Comparison of ENCODE assay signal across 16 mouse cellular contexts in genomic region chr12:84818496-84818895, GRCm38 (mm10). TPM values are rescaled to one million over a fixed set of nuclear protein-coding genes. Genes with fewer than 3 reads are reported as not detected.
DNase-seq lines count a peak whose midpoint lies in the region; ATAC-seq and TF ChIP-seq lines count a peak whose summit lies in the region.
"Had no signal": no experiment of that assay in that cellular context is flagged by ENCODE, and none has a peak within 500 bp of the region (broad histone marks: within the 10 kb centered on the region; RNA-seq: fewer than 3 reads in every experiment).

No protein-coding gene starts in this region.

- H3K4me2 ChIP-seq in intestine, postnatal 0 days (replicated peaks; ENCODE audit: low read depth) = no peak overlapping the region
- H3K4me2 ChIP-seq in intestine, embryonic 16.5 days (ENCODE audit: low read depth, low read length) = no peak overlapping the region
- no peak overlapping the region for H3K4me2 ChIP-seq in liver, embryonic 16.5 days (ENCODE audit: low read depth, low read length)

- ATAC-seq in intestine, postnatal 0 days = no peak
- no peak for ATAC-seq in intestine, embryonic 16.5 days
- 0 out of 2 replicates have a peak, but pooled peaks have one; percentile 35 for ATAC-seq in erythroblast, adult 5-6 weeks (replicated peaks; ENCODE audit: low FRiP score, poor library complexity, severe bottlenecking)
- no peak for ATAC-seq in liver, embryonic 16.5 days (ENCODE audit: low read depth)
- ATAC-seq in frontal cortex, adult (ENCODE audit: low TSS enrichment) = no peak

- no peaks in the 10 kb centered on the region for H3K9me3 ChIP-seq in intestine, postnatal 0 days (ENCODE audit: control insufficient read depth)
- H3K9me3 ChIP-seq in intestine, embryonic 16.5 days (ENCODE audit: control insufficient read depth, low read length) = no peaks in the 10 kb centered on the region
- no peaks in the 10 kb centered on the region for H3K9me3 ChIP-seq in liver, embryonic 16.5 days (replicated peaks; ENCODE audit: control insufficient read depth, low read length)
- H3K9me3 ChIP-seq: megakaryocyte, embryonic 14.5 days had no signal

- H3K4me3 ChIP-seq in intestine, postnatal 0 days (ENCODE audit: low read depth, low read length) = no peak overlapping the region
- H3K4me3 ChIP-seq in intestine, embryonic 16.5 days (ENCODE audit: low read length) = no peak overlapping the region
- H3K4me3 ChIP-seq in liver, embryonic 16.5 days (ENCODE audit: low read depth, low read length) = no peak overlapping the region
- H3K4me3 ChIP-seq: megakaryocyte, embryonic 14.5 days had no signal

- H3K27me3 ChIP-seq in intestine, postnatal 0 days (replicated peaks; ENCODE audit: control insufficient read depth, insufficient read depth, low read length) = no peaks in the 10 kb centered on the region
- H3K27me3 ChIP-seq in intestine, embryonic 16.5 days (replicated peaks; ENCODE audit: control insufficient read depth, insufficient read depth, low read length) = no peaks in the 10 kb centered on the region
- H3K27me3 ChIP-seq in liver, embryonic 16.5 days (ENCODE audit: control insufficient read depth, insufficient read depth, low read depth, low read length) = no peaks in the 10 kb centered on the region
- H3K27me3 ChIP-seq: megakaryocyte, embryonic 14.5 days had no signal

- H3K4me1 ChIP-seq in intestine, postnatal 0 days (replicated peaks; ENCODE audit: control insufficient read depth, insufficient read depth, low read length) = no peaks in the 10 kb centered on the region
- no peaks in the 10 kb centered on the region for H3K4me1 ChIP-seq in intestine, embryonic 16.5 days (ENCODE audit: control insufficient read depth, insufficient read depth, low read length)
- peaks cover 18% of the 10 kb centered on the region for H3K4me1 ChIP-seq in liver, embryonic 16.5 days (ENCODE audit: control insufficient read depth, low read depth, low read length)

- TF ChIP-seq CTCF in intestine, postnatal 0 days (IDR thresholded peaks at IDR 0.05; ENCODE audit: low read depth) = peak; percentile 27; the same call in 1 of the 2 replicates

- 69% methylated on average over 4 of the region's 4 CpGs for WGBS in intestine, postnatal 0 days
- WGBS in intestine, embryonic 16.5 days = 71% methylated on average over 4 of the region's 4 CpGs
- 54% methylated on average over 4 of the region's 4 CpGs for WGBS in liver, embryonic 16.5 days (ENCODE audit: insufficient replicate concordance)

- H3K36me3 ChIP-seq in intestine, postnatal 0 days (ENCODE audit: control insufficient read depth, insufficient read depth) = no peaks in the 10 kb centered on the region
- no peaks in the 10 kb centered on the region for H3K36me3 ChIP-seq in intestine, embryonic 16.5 days (ENCODE audit: control insufficient read depth, insufficient read depth, low read length)
- H3K36me3 ChIP-seq in liver, embryonic 16.5 days (ENCODE audit: control insufficient read depth, insufficient read depth) = no peaks in the 10 kb centered on the region

- DNase-seq in ES-CJ7 (ENCODE audit: low read depth, low spot score) = peak; percentile 45
- DNase-seq in urinary bladder, postnatal 10 days (ENCODE audit: low spot score) = no peak
- DNase-seq in left cerebral cortex, adult 8-10 months (ENCODE audit: low spot score in 2 of 2) = no peak
- DNase-seq: adrenal gland, postnatal 36 days; gastrocnemius, postnatal 36 days; kidney, postnatal 36 days; right cerebral cortex, postnatal 25 days; thymus, postnatal 25 days had no signal

- no peak overlapping the region for H3K27ac ChIP-seq in intestine, postnatal 0 days (ENCODE audit: low read depth, low read length)
- H3K27ac ChIP-seq in intestine, embryonic 16.5 days (ENCODE audit: low read length) = no peak overlapping the region
- peak overlapping the region; percentile 91 for H3K27ac ChIP-seq in liver, embryonic 16.5 days (ENCODE audit: low read length)

- no peak overlapping the region for H3K9ac ChIP-seq in intestine, postnatal 0 days (ENCODE audit: low read depth, low read length)
- H3K9ac ChIP-seq in intestine, embryonic 16.5 days (ENCODE audit: low read depth, low read length) = no peak overlapping the region
- no peak overlapping the region for H3K9ac ChIP-seq in liver, embryonic 16.5 days (ENCODE audit: low read depth, low read length)

RNA-seq across cellular contexts. Expression of gene Isca2, which starts 45.4 kb away (rescaled TPM):
- polyA plus RNA-seq in intestine, postnatal 0 days (2015; fragmentation: Nextera tagmentation; extraction: Ambion mirVana) = 104 and 119 TPM in 2 replicates
- polyA plus RNA-seq in intestine, embryonic 16.5 days (2015; fragmentation: Nextera tagmentation; extraction: Ambion mirVana) = 142 and 150 TPM in 2 replicates
- 94.7 and 120 TPM in 2 replicates for total RNA-seq in erythroblast, adult 5-6 weeks (2015; ENCODE audit: low replicate concordance)
- 35.5 and 49.8 TPM in 2 replicates for total RNA-seq in erythroblast, adult 5-6 weeks (2017; ENCODE audit: low replicate concordance)
- 94.7 and 96.2 TPM in 2 replicates for polyA plus RNA-seq in liver, embryonic 16.5 days (2015; fragmentation: Nextera tagmentation; extraction: Ambion mirVana)
- 10 to 100 TPM; 52.3 to 66.3 (median 60.8) TPM for total RNA-seq in left cerebral cortex, adult 8-10 months (2022)

RNA-seq across cellular contexts. Expression of gene Npc2, which starts 45.5 kb away (rescaled TPM):
- polyA plus RNA-seq in intestine, postnatal 0 days (2015; fragmentation: Nextera tagmentation; extraction: Ambion mirVana) = 100 and 107 TPM in 2 replicates
- 88.4 and 93.4 TPM in 2 replicates for polyA plus RNA-seq in intestine, embryonic 16.5 days (2015; fragmentation: Nextera tagmentation; extraction: Ambion mirVana)
- total RNA-seq in erythroblast, adult 5-6 weeks (2015; ENCODE audit: low replicate concordance) = 37.2 and 37.7 TPM in 2 replicates
- 26.9 and 30.6 TPM in 2 replicates for total RNA-seq in erythroblast, adult 5-6 weeks (2017; ENCODE audit: low replicate concordance)
- 26.9 and 27.9 TPM in 2 replicates for polyA plus RNA-seq in liver, embryonic 16.5 days (2015; fragmentation: Nextera tagmentation; extraction: Ambion mirVana)
- total RNA-seq in left cerebral cortex, adult 8-10 months (2022) = 10 to 100 TPM; 30.5 to 57.3 (median 41.3) TPM

RNA-seq across cellular contexts. Expression of gene Ltbp2, which starts 57.8 kb away (rescaled TPM):
- polyA plus RNA-seq in intestine, postnatal 0 days (2015; fragmentation: Nextera tagmentation; extraction: Ambion mirVana) = 0.87 and 1.0 TPM in 2 replicates
- polyA plus RNA-seq in intestine, embryonic 16.5 days (2015; fragmentation: Nextera tagmentation; extraction: Ambion mirVana) = 0.83 and 1.9 TPM in 2 replicates
- 0.19 TPM in 1 of 2 replicates, not detected in the other for total RNA-seq in erythroblast, adult 5-6 weeks (2015; ENCODE audit: low replicate concordance)
- total RNA-seq in erythroblast, adult 5-6 weeks (2017; ENCODE audit: low replicate concordance) = 0.14 and 2.4 TPM in 2 replicates
- 0.35 and 0.51 TPM in 2 replicates for polyA plus RNA-seq in liver, embryonic 16.5 days (2015; fragmentation: Nextera tagmentation; extraction: Ambion mirVana)
- total RNA-seq in left cerebral cortex, adult 8-10 months (2022) = 1 to 10 TPM in 2 of 4 experiments, under 1 TPM in 2; 0.50 to 1.2 (median 0.98) TPM
- total RNA-seq: monocyte, adult 5-6 weeks had no signal
- polyA plus RNA-seq: forebrain, embryonic 11.5 days had no signal
